Mouse (Mus musculus): ENCODE measurements around the gene Fam193b. TPM values are rescaled to one million over a fixed set of nuclear protein-coding genes. Genes with fewer than 3 reads are reported as not detected.

Fam193b gene
- polyA plus RNA-seq, 1 experiment from 2014 or later: 29.1 TPM

Small RNAs within 50 kb of the gene (microRNA-seq; reads per million reads assigned to microRNA genes)
- 1.7 reads per million for gene Mir6945

Other genes starting within 250 kb of the Fam193b start
- 89.8 and 93.2 TPM in 2 replicates for gene Rab24, start 249.2 kb downstream of the Fam193b start, polyA plus RNA-seq (2015; fragmentation: Nextera tagmentation; extraction: Ambion mirVana)
- 29.2 and 32.1 TPM in 2 replicates for gene Mxd3, start 241.3 kb downstream of the Fam193b start, polyA plus RNA-seq (2015; fragmentation: Nextera tagmentation; extraction: Ambion mirVana)
- gene Lman2, start 208.3 kb downstream of the Fam193b start, polyA plus RNA-seq (2015; fragmentation: Nextera tagmentation; extraction: Ambion mirVana): 114 and 127 TPM in 2 replicates
- 1.3 and 1.5 TPM in 2 replicates for gene Rgs14, start 201.4 kb downstream of the Fam193b start, polyA plus RNA-seq (2015; fragmentation: Nextera tagmentation; extraction: Ambion mirVana)
- gene Slc34a1, start 172.9 kb downstream of the Fam193b start, polyA plus RNA-seq (2015; fragmentation: Nextera tagmentation; extraction: Ambion mirVana): 0.06 and 0.17 TPM in 2 replicates
- not detected in 2 replicates for gene Pfn3, start 155.9 kb downstream of the Fam193b start, polyA plus RNA-seq (2015; fragmentation: Nextera tagmentation; extraction: Ambion mirVana)
- 2.5 and 6.8 TPM in 2 replicates for gene F12, start 144.3 kb downstream of the Fam193b start, polyA plus RNA-seq (2015; fragmentation: Nextera tagmentation; extraction: Ambion mirVana)
- gene Grk6, start 126.0 kb downstream of the Fam193b start, polyA plus RNA-seq (2015; fragmentation: Nextera tagmentation; extraction: Ambion mirVana): 39.1 and 40.7 TPM in 2 replicates
- 0.72 and 0.85 TPM in 2 replicates for gene Prr7, start 106.9 kb downstream of the Fam193b start, polyA plus RNA-seq (2015; fragmentation: Nextera tagmentation; extraction: Ambion mirVana)
- gene Dbn1, start 83.0 kb downstream of the Fam193b start, polyA plus RNA-seq (2015; fragmentation: Nextera tagmentation; extraction: Ambion mirVana): 110 and 115 TPM in 2 replicates
- gene Pdlim7, start 57.4 kb downstream of the Fam193b start, polyA plus RNA-seq (2015; fragmentation: Nextera tagmentation; extraction: Ambion mirVana): 198 and 218 TPM in 2 replicates
- 4.3 and 5.3 TPM in 2 replicates for gene Dok3, start 41.8 kb downstream of the Fam193b start, polyA plus RNA-seq (2015; fragmentation: Nextera tagmentation; extraction: Ambion mirVana)
- 52.7 and 54.5 TPM in 2 replicates for gene Ddx41, start 34.5 kb downstream of the Fam193b start, polyA plus RNA-seq (2015; fragmentation: Nextera tagmentation; extraction: Ambion mirVana)
- 150 and 156 TPM in 2 replicates for gene Tmed9, start 2.6 kb upstream of the Fam193b start, polyA plus RNA-seq (2015; fragmentation: Nextera tagmentation; extraction: Ambion mirVana)
- 24.6 and 26.3 TPM in 2 replicates for gene B4galt7, start 28.8 kb upstream of the Fam193b start, polyA plus RNA-seq (2015; fragmentation: Nextera tagmentation; extraction: Ambion mirVana)
- gene Caml, start 51.9 kb upstream of the Fam193b start, polyA plus RNA-seq (2015; fragmentation: Nextera tagmentation; extraction: Ambion mirVana): 49.2 and 53.0 TPM in 2 replicates
- 31.6 and 33.5 TPM in 2 replicates for gene Ddx46, start 63.9 kb upstream of the Fam193b start, polyA plus RNA-seq (2015; fragmentation: Nextera tagmentation; extraction: Ambion mirVana)
- 56.8 and 57.5 TPM in 2 replicates for gene B230219D22Rik, start 122.0 kb upstream of the Fam193b start, polyA plus RNA-seq (2015; fragmentation: Nextera tagmentation; extraction: Ambion mirVana)
- 77.0 and 77.6 TPM in 2 replicates for gene Txndc15, start 143.5 kb upstream of the Fam193b start, polyA plus RNA-seq (2015; fragmentation: Nextera tagmentation; extraction: Ambion mirVana)
- 73.4 and 80.9 TPM in 2 replicates for gene Pcbd2, start 156.2 kb upstream of the Fam193b start, polyA plus RNA-seq (2015; fragmentation: Nextera tagmentation; extraction: Ambion mirVana)
- 0.10 TPM in 1 of 2 replicates, not detected in the other for gene Catsper3, start 213.4 kb upstream of the Fam193b start, polyA plus RNA-seq (2015; fragmentation: Nextera tagmentation; extraction: Ambion mirVana)